Mouse (Mus musculus) left cerebral cortex, adult 8-10 months (tissue): ENCODE measurements around the gene Spint1. TPM values are rescaled to one million over a fixed set of nuclear protein-coding genes. Genes with fewer than 3 reads are reported as not detected.

Experiments
- DNase-seq, 2 experiments: peaks; one replicate each; pipeline ENCODE4 v3.0.0; 2022; ENCODE audit warnings: low spot score in 2 of 2
- total RNA-seq, 4 experiments: library from RNA; stranded (reverse); gene quantifications; 2 replicates each; pipeline ENCODE4 v1.2.4; 2022

The Spint1 gene
- 1 to 10 TPM; 2.0 to 3.7 (median 3.2) TPM for total RNA-seq

DNA sequence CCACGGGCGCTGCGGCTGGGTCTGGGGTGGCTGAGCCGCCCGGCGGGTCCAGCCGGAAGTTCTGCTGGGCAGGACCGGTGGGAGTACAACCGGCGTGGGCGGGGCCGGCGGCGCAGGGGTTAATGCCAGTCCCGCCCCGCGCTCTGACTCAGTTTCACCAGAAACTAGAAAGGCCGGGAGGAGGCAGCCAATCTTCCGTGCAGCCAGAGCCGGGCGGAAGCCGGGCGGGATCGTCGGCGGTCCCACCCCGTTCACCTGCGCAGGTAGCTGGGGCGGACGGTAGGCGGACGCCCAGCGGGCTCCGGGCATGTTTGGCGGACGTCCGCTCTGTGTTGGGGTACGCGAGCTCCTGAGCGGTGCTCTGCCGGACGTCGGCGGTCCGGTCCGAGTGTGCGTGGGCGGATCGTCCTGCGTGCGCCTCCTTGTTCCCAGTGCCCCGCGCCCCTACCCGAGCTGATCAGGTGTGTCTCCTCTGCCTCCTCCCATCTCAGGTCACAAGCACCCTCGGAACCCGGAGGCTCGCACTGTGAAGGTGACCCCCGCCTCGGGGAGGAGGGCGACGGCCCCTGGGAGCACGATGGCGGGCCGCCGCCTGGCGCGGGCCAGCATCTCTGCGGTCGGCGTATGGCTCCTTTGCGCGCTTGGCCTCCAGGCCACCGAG lies at the start of gene Spint1:
Gene Spint1, plus strand, starts transcription at position 153 of the 661 bp plus-strand sequence.
- no peak for DNase-seq

DNA sequence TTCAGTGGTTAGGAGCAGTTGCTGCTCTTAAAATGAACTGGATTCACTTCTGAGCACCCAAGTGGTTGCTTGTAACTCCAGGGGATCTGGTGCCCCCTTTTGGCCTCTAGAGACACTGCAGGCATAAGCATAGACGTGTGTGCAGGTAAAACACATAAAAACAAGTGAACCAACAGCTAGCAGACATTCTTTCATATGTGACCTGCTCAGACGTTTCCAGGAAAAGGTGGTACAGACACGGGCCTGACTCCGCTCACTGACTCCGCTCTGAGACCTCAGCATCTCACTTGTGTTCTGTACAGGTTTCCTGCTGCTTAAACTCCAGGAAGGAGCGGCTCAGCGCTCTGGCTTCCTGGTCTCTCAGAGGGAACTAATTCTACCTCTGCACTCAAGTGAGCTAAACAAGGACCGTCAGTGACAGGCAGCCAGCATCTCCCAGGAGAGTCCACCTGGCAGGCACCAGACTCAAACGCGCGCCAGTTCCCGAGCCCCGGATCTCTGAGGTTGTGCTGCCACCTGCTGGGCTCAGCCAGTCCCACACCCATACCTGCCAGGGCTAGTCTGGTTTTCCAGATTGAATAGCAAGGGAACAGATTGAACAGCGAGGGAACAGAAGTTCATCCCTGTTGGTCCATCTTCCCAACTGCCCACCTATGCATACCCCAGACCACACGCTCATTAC lies 48.0 kb upstream of the Spint1 start:
- DNase-seq = peak; percentile 56 to 76

- DNase-seq = no peak
Measured at GRCm38 (mm10) chr2:119190969-119191368, 46.2 kb upstream of the Spint1 start.

- no peak for DNase-seq
Measured at GRCm38 (mm10) chr2:119194140-119194539, 43.0 kb upstream of the Spint1 start.

DNA sequence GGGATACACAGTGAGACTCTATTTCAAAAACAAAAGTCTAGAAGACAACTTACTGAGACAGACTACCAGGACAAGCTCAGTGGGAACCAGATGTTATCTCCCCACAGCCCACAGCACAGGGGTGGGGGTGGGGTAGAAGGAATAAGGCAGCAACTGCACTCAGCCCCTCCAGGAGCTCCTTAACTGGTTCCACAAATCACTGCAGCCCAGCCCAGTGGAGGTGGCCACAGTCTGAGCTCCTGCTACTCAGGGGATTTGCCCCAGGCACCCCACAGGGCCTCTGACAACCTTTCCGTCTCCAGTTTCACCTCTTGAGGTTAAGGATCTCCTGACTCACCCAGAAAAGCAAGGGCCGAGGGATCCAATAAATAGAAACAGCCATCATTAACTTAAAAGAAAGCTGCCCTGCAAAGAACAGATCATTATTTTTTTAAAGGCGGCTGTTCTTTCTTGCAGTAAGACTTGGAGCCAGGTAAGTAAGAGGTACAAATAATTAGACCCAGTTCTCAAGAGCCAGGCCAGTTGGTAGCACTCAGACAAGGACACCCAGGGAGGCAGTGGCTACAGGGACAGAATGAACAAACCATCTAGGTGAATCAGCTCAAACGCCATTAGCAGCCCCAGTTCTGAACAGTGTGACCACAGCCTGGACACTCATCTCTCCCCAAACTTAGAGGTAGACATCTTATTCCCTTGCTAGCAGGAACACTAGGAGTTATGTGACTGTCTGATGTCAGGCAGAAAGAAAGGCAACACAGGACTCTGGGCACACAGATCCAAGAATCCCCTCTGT lies 40.6 kb upstream of the Spint1 start:
- no peak for DNase-seq

DNA sequence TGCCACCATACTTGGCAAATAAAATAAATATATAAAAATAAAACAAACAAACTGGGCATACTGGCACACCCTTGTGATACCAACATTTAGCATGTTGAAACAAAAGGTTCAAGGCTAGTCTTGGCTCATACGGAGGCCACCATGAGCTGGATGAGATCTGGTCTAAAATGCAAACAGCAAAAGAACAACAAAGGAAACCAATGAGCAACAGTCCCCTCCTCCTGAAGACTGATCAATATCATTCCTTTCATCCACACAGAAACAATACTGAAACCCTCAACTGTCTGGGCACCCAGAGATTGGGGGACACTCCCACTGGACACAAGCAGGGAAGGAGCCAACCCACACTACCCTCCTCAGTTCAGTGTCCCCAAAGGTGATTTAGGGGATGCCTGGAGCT lies 39.7 kb upstream of the Spint1 start:
- DNase-seq = no peak

- no peak for DNase-seq
Measured at GRCm38 (mm10) chr2:119198049-119198448, 39.1 kb upstream of the Spint1 start.

DNA sequence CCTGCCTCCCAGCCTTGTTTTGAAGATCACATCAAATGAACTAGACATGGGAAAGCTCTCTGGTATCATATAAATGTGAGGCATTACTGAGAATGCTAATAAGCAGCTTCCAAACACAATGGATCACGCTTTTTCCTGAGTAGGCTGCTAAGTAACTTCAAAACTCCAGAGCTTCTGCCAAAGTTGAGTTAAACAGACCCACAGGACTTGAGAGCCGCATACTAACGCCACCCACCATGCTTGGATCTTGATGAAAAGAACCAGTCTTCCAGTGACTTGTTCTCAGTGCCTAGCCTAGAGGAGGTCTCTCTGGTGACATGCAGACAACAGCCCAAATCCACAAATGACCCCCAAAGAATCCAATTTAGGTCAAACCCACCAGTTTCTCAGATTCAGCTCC lies 38.2 kb upstream of the Spint1 start:
- DNase-seq = no peak

GRCm38 (mm10) chr2:119202914-119203453 lies 34.2 kb upstream of the Spint1 start:
- DNase-seq = no peak

DNA sequence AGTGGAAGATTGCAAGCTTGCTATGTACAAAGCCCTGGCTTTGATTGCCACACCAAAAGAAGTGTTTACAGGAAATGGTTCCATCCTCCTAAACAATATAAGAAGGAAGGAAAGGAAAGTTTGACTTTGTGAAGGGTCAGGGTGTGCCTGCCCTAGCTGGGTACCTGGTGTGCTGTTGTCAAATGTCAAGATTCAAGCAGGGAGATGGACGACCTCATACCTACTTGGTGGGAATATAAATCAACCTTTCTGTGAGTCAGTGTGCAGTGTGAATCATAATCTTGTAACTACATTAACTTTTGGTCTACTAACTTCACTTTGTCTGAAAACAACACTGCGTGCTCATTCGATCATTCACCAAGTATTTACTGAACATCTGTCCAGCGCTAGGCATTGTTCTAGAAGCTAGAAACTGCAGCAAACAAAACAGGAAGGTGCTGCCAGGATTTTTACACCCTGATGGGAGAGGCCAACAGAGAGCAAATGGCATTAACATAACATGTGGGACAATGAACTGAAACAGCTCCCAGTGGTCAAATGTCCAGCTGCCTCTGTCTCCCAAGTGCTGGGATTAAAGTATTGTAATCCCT lies 33.2 kb upstream of the Spint1 start:
- DNase-seq = no peak

DNA sequence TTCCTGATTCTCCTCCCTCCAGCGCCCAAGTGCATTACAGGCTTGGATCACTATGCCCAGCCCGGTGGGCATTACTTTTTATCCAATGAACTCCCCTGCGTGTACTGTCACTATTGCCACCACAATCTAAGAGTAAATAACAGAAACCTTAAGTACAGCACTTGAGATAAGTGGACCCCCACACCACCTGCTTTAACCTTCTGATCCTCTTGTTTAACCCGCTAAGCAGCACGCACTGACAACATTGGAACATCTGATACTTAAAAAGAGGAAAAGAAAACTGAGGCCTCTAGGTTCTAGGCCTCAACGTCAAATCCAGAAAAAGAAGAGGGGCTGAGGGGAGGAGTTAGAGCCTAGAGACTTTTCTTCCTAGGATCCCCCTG lies 29.2 kb upstream of the Spint1 start:
- DNase-seq = no peak

GRCm38 (mm10) chr2:119208344-119209175 lies 28.6 kb upstream of the Spint1 start, which contains the start of the genes Zfyve19 and Dnajc17:
TSS of gene Zfyve19 (plus strand) at chr2:119208617.
TSS of gene Dnajc17 (minus strand) at chr2:119208795.
- peak; percentile 92 to 97 for DNase-seq

DNA sequence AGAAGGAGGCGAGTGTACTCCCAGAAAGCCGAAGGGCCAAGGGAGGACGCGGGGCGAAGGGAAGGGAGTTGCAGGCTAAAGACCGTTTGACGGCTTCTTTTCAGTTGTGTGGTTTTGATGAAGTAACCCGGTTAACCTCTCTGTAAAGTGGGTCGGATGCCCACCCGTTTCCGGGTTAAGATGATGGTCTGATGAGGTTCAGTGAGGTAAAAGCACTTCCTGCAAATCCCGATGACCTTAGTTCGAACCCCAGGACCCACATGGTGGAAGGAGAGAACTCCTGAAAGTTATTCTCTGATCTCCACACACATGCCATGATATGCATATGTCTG lies 28.0 kb upstream of the Spint1 start:
- DNase-seq = no peak

DNA sequence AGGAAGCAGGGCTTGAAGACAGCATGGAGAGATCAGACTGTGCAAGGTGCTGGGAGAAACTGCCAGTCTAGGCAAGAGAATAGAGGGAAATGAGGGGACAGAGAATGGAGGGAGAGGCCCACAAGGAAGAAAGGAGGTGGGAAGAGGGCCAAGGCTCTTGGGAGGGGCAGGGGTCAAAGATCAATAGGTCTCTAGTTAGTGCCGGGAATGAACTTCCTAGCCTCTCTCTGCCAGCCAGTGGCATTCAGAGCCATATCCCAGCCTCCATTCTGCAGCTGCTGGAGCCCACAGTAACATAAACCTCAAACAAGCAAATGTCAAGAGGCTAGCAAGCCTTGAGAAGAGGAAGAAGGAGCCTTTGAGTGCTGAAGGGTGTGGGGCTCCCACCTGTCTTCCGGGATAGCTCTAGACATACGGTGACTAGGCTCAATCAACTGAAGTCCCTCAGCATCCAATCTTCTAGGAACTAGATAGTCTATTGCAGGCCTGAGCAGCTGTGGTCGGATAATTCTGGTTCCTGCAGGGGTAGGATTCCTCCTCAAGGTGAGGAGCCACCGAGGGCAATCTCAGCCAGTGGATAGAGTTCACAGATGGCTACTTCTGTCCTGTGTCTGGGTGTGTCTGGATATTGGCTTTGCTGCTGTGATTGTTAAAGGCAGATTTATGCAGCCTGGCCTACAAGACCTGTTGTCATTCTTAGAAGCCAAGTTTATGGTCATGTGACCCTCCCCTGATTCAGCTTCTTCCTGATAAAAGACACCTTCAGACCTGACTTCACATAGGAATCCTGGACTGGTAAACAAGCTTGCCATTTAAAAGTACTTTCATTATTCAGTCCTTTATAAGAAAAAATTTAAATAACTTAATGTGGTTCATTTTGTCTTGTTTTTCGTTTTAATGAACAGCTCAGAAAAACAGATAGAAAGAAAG lies 7.1 kb upstream of the Spint1 start, which contains the start of gene Ppp1r14d:
Gene Ppp1r14d, minus strand, starts transcription at position 132 of the 930 bp plus-strand sequence.
- no peak for DNase-seq

DNA sequence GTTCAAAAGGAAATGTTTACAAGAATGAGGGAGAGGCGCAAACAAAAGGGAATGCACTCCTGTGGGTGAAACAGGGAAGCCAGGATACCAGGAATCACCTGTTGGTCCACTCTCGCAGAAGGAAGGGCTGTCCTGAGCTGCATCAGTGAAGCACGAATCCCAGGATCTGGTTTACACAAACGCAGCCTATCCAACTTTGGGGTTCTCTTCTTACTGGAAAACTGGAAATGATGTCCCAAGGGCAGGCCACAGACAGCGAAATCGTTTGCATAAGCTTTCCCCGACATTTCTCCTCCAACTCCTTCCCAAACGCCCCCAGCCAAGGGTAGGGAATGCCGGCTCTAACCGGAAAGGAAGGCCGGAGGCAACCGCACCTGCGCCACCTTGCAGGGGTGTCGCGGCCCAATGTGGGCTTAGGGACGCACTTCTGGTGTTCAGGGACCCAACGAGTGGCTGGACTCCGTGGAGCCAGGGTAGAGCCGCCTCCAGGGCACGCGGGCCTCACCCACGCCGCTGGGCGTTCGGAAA lies 416 bp upstream of the Spint1 start:
- no peak for DNase-seq

- no peak for DNase-seq
Measured at GRCm38 (mm10) chr2:119237871-119238220, 684 bp downstream of the Spint1 start.

DNA sequence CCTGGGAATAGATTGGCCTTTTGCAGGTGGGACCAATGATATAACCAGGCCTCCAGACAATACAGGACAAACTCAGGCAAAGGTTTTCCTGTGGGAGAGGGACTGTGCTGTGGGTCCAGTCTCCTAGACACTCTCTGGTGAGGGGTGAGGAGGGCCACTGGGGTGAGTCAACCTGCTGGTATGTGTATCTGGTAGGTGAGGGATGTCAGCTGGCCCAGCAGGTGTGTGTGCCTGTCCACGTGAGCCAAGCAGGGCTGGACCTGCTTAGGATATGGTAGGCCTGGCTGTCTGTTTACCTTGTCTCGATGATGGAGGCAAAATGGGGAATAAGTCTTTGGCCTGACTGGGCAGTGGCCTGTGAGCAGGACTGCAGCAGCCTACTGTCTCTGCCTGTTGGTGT lies 1.5 kb downstream of the Spint1 start:
- no peak for DNase-seq

DNA sequence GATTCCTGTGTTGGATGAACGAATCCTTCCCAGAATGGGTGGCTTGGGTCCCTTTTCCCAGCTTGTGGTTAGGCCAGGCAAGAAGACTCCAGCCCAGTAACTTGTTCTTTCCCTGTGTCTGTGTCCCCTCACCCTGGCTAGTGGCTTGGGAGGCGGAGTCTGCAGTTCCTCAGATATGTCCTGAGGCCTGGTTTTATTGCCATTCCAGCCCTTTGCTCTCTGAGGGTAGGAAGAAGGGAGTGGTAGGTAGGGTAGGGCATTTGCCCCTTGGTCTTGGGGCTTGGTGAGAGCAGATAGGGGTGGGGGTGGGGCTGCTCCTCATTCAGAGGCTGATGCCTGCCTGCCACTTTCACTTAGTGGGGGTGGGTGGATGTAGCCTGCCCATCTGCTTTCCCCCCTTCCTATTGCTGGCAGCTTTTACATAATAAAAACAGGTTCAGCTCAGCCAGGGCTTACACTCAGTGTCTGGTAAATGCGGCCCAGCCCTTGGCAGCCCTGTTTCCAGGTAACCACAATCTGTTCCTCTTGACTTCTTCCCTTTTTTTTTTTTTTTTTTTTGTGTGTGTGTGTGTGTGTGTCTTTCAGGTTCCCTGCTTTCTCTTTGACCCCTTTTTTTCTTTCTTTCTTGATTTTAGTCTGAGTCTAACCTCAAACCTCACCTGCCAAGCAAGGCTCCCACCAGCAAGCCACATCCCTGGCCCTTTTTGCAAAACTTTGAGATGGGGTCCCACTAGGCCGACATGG lies 3.1 kb downstream of the Spint1 start:
- no peak for DNase-seq

GRCm38 (mm10) chr2:119240819-119241186 lies 3.6 kb downstream of the Spint1 start:
- no peak for DNase-seq
